Mouse (Mus musculus) adrenal gland, postnatal 10 days (tissue): ENCODE measurements around the gene Fads6. TPM values are rescaled to one million over a fixed set of nuclear protein-coding genes. Genes with fewer than 3 reads are reported as not detected.
A peak's percentile ranks its signal among the peaks of the same experiment; 100 is the strongest.

ENCODE experiments used
- DNase-seq: peaks from one replicate; pipeline ENCODE4 v3.0.0; 2021; ENCODE audit warnings: mixed read lengths
- total RNA-seq, 2 experiments: library from RNA; stranded (reverse); gene quantifications; 2 replicates each; pipeline ENCODE4 v1.2.3; 2021

Gene Fads6
- total RNA-seq, 2 experiments from 2014 or later, result 12.7 to 16.1 TPM

DNA sequence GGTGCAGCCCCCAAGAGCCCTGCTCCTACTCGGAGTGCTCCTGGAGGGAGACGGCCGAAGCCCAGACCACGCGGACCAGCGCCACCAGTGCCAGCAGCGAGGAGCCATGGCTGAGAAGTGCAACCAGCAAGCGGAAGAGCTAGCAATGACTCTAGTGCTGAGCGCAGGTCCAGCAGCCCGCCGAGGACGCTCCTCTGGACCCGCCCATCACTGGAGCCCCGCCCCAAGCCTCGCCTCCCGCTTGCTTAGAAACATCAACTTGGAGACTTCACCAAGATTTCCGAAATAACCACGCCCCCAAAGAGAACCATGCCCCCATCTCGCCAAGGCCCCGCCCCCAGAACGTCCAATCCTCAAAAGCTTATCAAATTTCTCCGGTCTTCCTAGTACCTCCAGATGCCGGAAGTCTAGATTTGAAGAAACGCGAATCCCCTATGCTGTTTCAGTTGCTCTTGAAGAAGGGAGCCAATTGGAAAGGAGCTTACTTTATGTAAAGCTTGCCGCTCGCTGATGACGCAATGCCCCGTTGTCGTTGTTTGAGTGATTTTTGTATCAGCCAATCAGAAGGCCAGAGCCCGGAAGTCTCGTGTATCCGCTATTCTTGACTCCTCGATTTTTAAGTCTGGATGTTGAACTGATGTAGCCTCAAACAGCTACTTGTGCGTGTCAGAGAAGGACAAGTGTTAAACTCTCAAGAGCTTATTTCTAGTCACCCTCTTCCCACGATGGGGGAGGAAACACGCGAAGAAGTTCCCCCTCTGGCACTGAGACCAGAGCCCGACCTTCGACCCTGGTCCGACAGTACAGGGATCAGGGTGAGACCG lies 20.5 kb downstream of the Fads6 start, which contains the start of gene Fdxr:
Gene Fdxr (minus strand): TSS at position 271 of the 824 bp plus-strand sequence.
- peak; percentile 99 for DNase-seq

DNA sequence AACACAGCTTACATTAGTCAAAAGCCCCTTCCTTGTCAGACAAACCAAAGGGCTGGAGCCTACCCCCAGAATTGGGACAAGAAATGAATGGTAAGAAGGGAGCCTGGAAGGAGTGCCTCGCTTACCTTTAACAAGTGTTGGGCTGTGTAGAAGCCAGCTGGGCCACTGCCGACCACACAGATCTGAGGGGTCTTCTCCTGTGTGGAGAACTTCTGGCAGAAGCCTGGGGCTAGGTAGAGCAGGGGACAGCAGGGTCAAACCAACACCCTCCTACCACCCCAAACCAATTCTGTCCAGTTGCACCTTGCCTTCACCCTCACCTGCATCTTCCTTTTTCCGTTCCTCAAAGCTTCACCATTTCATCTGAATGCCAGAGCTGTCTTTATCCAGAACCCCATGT lies 21.5 kb downstream of the Fads6 start:
- no peak for DNase-seq

GRCm38 (mm10) chr11:115275509-115275908 lies 22.0 kb downstream of the Fads6 start:
- peak; percentile 74 for DNase-seq

GRCm38 (mm10) chr11:115274771-115275170 lies 22.7 kb downstream of the Fads6 start:
- DNase-seq, result no peak

DNA sequence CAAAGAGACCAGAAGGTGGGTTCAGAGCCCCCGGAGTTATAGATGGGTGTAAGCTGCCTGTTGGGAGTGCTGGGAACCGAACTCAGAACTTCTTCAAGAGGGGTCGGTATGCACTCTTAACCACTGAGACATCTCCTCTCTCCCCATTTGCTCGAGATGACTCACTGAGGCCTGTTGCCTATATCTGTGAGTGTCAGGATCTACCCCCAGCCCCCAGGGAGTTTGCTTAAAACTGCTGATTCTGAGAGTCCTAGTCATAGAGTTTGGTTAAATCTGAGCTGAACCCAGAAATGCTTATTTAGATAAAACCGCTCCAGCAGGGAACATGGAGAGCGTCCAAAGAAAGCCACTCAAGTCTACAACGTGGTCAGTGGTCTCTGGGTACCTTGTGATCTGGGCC lies 23.3 kb downstream of the Fads6 start:
- no peak for DNase-seq

GRCm38 (mm10) chr11:115273735-115274134 lies 23.7 kb downstream of the Fads6 start:
- DNase-seq, result no peak

- DNase-seq, result peak; percentile 75
These were observed 24.5 kb downstream of the Fads6 start for GRCm38 (mm10) chr11:115272894-115273498.

- DNase-seq, result no peak
These were observed 26.0 kb downstream of the Fads6 start for GRCm38 (mm10) chr11:115271481-115271880.

DNA sequence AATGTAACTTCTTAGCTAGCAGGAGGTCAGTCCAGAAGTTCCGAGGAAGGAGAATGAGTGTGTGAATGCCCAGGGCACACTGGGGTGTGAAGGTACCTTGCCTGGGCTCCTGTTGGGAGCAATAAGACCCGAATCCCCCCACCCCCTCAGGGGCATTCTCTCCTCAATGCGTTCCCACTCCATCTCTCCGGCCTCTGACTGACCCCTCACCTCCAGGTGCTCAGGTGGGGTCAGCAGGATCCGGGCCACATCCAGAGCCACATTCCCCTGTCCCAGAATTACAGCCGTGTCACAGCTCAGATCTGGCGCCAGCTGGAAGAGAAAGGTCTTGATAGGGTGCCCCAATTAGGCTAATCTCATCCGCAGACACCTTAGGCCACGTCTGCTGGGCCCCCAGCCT lies 26.4 kb downstream of the Fads6 start:
- DNase-seq, result no peak

DNA sequence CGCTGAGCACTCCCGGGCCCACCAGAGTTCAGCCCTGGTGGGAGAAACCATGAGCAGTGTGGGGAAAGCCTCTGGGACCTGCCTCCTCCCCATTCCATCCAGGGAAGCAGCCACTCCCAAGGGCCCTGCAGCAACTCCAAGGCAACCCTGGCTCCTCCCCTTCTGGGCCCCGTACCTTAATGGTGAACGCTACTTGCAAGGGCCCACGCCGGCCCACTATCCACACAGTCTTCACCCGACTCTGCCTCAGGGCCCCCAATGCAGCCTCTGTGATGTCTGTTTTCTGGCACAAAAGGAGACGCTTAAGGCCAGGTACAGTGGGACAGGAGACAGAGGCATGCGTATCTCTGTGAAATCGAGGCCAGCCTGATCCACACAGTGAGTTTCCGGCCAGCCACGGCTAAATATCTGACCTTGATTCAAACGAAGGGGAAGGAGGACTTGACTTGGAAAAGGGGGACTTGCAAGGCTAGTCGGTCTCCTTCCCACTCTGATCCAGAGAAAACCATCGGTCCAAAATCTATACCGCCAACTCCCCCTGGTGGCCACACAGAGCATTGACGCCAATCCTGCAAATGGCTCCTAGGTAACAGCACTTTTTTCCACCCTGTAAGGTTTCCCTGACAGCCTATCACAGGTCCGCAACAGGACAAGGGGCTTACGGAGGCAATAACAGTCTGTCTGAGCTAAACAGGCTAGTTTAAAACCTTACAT lies 27.2 kb downstream of the Fads6 start:
- peak; percentile 87 for DNase-seq

DNA sequence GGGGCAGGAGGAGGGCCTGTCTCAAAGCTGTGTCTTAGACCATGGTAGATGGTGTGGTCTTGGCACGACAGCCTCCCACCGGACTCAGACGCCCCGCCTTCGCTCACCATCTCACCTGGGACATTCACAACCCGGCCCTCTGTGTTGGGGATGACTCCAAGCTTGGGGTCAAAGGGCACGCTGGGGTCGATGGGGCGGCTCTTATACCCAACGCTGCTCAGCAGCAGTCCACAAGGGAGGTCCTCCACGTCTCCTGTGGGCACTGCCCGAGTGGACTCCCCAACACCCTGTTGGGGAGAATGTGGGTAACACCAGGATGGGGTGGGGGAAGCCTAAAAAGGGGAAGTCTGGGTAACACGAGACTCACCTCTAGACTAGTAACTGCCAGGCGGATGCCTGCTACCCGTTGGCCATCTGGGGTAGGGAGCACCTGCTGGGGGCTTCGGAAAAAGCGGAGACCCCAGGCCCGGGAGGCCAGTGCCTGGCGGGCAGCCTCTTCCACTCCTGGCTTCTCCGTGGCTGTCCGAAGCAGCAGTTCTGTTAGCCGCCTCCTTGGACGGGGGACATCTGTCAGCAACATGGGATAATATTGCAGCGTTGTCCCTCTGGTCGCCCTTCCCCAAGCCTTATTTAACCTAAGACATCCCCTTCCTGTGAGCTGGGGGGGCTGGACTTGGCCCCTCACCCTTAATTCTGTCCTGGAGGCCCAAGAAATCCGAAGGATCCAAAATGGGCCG lies 28.0 kb downstream of the Fads6 start:
- DNase-seq, result no peak

GRCm38 (mm10) chr11:115267958-115268357 lies 29.5 kb downstream of the Fads6 start:
- no peak for DNase-seq

DNA sequence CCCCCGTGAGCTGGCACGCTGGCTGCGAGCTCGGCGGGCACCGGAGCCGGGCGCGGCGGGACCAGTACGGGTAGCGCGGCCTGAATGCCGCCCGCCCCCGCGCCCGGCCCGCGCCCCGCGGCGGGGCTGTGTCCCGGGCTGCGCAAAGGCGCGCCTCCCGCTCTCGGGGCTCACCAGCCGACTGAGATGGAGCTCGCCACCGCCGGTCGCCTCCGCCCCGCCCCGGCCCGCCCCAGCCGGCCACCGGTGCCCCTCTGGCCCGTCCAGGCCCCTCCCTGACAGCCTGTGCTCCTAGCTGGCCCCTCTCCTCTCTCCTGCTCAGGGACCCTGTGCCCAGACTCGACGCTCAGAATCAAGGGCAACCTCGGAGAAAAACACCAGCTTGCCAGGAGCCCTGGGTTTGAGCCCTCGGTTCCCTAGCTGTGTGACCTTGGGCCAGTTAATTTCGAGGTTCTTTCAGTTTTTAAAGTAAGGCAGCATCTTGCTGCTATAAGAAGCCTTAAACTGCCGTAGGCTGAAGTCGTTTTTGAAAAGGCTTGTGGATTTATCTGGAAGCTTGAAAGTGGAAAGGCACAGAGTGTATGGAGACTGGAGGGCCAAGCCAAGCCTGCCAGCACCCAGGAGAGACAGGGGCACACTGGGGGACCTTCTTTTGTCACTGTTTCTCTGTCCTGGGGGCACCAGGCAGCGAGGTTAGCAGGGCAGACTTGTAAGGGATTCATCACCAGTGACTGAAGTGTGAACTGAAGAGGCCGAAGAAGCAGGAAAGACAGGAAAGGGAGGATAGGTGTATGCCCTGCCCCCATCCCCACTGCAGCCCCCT lies 30.2 kb downstream of the Fads6 start, which contains the start of gene Grin2c:
Gene Grin2c (minus strand): TSS at position 183 of the 823 bp plus-strand sequence.
- no peak for DNase-seq

DNA sequence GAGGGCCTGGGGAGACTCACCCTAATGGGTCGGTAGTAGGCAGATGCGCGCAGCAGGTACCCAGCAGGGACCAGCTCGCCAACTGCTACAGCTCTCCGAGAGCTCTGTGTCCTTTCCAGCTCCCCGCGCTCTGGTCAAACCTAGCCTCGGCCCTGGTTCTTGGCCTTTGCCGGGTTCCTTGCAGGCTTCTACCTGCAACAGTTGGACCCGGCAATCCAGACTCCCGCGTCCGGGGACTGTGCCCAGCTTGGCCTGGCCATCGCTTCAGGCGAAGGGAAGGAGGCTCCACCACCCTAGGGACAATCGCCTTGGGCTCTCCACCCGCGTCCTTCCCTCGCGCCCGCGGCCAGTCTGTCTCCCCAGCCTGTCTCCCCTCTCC lies 31.1 kb downstream of the Fads6 start:
- no peak for DNase-seq

- no peak for DNase-seq
These were observed 31.6 kb downstream of the Fads6 start for GRCm38 (mm10) chr11:115265771-115266399.

DNA sequence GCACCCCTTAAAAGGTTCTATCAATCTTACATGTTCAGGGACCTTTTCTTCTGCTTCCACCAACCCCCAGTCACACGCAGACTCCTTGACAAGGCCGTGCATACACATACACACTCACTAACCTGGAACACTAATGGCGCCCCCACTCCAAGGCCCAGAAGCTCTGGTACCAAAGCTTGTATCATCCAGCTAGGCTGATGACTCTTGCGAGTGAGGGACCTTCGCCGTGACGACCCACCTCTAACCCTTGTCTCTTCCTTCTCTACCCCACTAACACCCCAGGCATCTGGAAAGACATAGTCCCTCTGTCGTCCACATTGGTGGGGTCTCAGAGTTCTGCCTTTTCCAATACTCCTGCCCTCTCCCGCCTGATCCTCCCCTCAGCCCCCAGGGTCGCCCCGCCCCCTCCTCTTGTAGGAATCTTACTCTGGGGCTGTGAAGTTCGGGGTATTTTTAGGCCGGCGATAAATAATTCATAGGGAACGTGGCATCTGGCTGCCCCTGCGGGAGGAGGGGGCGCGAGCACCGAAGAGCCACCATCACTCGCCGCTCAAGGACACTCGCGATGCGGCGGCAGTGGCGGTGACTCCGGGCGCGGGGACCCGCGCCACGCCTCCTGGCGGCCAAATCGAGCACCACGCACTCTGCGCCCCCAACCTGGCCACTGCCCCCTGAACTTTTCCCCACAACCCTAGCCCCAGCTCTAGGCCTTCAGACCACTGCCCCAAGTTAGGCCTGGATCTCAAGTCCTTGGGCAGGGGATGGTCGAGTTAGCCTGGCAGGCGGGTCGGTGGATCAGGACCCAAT lies 32.4 kb downstream of the Fads6 start:
- no peak for DNase-seq

DNA sequence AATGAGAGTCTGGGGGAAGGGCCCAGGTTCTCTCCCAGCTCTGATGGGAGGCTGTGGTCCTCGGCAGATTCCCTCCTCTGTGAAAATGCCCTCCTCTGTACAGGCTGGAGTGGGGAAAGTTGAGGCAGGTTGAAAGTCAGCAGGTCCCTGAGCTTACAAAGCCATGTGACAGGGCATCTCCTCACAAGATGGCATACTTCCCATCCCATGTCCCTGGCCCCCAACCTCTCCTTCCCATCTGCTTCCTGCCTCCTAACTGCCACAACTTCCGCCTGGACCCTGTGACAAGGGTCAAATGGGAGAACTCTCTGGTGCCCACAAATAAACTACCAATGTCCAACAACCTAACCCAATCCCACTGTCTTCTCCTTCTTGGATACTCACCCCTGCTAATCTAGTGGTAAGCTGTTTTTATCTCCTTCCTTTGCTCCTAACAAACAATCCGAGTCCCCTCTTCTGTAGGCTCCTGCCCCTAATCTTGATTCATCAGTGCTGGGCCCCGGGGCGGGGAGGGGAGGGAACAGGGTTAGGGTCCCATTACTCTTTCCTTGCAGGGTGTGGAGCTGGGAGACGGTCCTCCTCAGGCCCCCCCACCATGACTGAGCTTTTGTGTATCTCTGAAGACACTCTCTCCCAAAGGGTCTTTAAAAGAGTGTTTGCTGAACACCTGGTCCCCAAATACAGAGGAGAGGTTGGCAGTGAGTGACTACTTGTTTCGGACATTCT lies 33.2 kb downstream of the Fads6 start:
- no peak for DNase-seq

DNA sequence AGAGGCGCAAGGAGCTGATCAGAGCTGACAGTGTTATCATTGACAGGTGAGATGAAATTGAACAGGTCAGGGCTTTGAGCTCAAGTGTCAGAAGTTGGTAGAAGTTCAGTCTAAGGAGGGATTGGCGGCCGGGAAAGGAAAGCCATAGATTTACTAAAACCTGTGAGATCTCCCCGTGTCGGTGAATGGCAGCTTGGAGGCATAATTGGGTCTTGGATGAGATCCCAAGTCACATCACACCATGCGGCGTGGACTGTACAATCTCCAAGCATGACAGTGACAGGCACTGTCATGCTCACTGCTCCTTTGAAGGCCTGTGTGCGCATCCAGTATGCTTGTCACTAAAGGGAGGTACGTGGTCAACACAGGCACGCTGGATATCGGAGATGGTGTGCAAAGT lies 34.5 kb downstream of the Fads6 start:
- no peak for DNase-seq

DNA sequence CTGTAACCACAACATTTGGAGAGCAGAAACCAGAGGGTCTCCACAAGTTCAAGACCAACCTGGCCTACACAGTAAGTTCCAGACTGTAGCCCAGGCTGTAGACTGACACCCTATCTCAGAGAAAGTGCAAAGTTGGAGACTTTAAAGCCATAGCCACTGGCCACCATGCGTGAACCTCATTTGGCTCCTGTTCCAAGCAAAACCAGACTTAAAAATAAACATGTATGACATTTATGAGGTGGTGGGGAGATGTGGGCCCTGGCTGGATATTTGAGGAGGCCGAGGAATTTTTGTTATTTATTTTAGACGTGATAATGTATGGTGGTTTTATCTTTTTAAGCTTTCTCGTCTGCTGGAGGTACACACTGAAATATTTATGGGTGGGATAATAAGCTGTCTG lies 38.3 kb downstream of the Fads6 start:
- DNase-seq, result no peak
